Mouse (Mus musculus): ENCODE measurements around the gene Paxip1. TPM values are rescaled to one million over a fixed set of nuclear protein-coding genes. Genes with fewer than 3 reads are reported as not detected.

The Paxip1 gene
- polyA plus RNA-seq, 1 experiment from 2014 or later, result 42.2 TPM

- Histone ChIP-seq H3K4me2 (replicated peaks) (no peak overlapping the region), H3K36me3 (peaks cover 7% of the 10 kb centered on the region; the same call in 1 of the 2 replicates), H3K4me3 (no peak overlapping the region), H3K9me3 (replicated peaks) (no peaks in the 10 kb centered on the region), H3K27me3 (no peaks in the 10 kb centered on the region), H3K9ac (no peak overlapping the region), H3K27ac (no peak overlapping the region), H3K4me1 (peaks cover 4% of the 10 kb centered on the region; the same call in 1 of the 2 replicates)
- 73% methylated on average over 2 of the region's 2 CpGs for WGBS
- ATAC-seq (ENCODE audit: low FRiP score), result no peak
Observed at GRCm38 (mm10) chr5:27719311-27719710, 72.2 kb downstream of the Paxip1 start.

GRCm38 (mm10) chr5:27717301-27717700 is 74.2 kb downstream of the Paxip1 start:
- ATAC-seq (ENCODE audit: low FRiP score), result no peak

GRCm38 (mm10) chr5:27716026-27716425 is 75.5 kb downstream of the Paxip1 start:
- Histone ChIP-seq H3K4me3 (no peak overlapping the region), H3K27me3 (no peaks in the 10 kb centered on the region), H3K4me2 (replicated peaks) (no peak overlapping the region), H3K9me3 (replicated peaks) (no peaks in the 10 kb centered on the region), H3K9ac (no peak overlapping the region), H3K27ac (no peak overlapping the region), H3K4me1 (peaks cover 6% of the 10 kb centered on the region; the same call in 1 of the 2 replicates), H3K36me3 (peaks cover 7% of the 10 kb centered on the region; the same call in 1 of the 2 replicates)
- ATAC-seq (ENCODE audit: low FRiP score), result no peak
- 86% methylated on average over 4 of the region's 4 CpGs for WGBS

More at GRCm38 (mm10) chr5:27717301-27717700, 74.2 kb downstream of the Paxip1 start:
- Histone ChIP-seq H3K4me1 (peaks cover 6% of the 10 kb centered on the region; the same call in 1 of the 2 replicates), H3K4me3 (no peak overlapping the region), H3K4me2 (replicated peaks) (no peak overlapping the region), H3K9ac (no peak overlapping the region), H3K27me3 (no peaks in the 10 kb centered on the region), H3K27ac (no peak overlapping the region), H3K36me3 (peaks cover 7% of the 10 kb centered on the region; the same call in 1 of the 2 replicates), H3K9me3 (replicated peaks) (no peaks in the 10 kb centered on the region)

- Histone ChIP-seq H3K4me2 (replicated peaks) (no peak overlapping the region), H3K9me3 (replicated peaks) (no peaks in the 10 kb centered on the region), H3K4me1 (peaks cover 6% of the 10 kb centered on the region; the same call in 1 of the 2 replicates), H3K4me3 (no peak overlapping the region), H3K27me3 (no peaks in the 10 kb centered on the region), H3K36me3 (peaks cover 7% of the 10 kb centered on the region; the same call in 1 of the 2 replicates), H3K9ac (no peak overlapping the region), H3K27ac (no peak overlapping the region)
- 55% methylated on average over 9 of the region's 9 CpGs for WGBS
- no peak for ATAC-seq (ENCODE audit: low FRiP score)
Observed at GRCm38 (mm10) chr5:27714356-27714755, 77.1 kb downstream of the Paxip1 start.

GRCm38 (mm10) chr5:27711461-27712192 is 79.9 kb downstream of the Paxip1 start:
- no peak overlapping the region for H3K4me2 ChIP-seq (replicated peaks)
- no peaks in the 10 kb centered on the region for H3K9me3 ChIP-seq (replicated peaks)
- peaks cover 25% of the 10 kb centered on the region for H3K4me1 ChIP-seq
- H3K27ac ChIP-seq, result no peak overlapping the region
- no peak overlapping the region for H3K4me3 ChIP-seq
- no peak for ATAC-seq (ENCODE audit: low FRiP score)
- peaks cover 7% of the 10 kb centered on the region; the same call in 1 of the 2 replicates for H3K36me3 ChIP-seq
- H3K27me3 ChIP-seq, result no peaks in the 10 kb centered on the region
- H3K9ac ChIP-seq, result no peak overlapping the region
- WGBS, result 73% methylated on average over 8 of the region's 8 CpGs

- no peaks in the 10 kb centered on the region for H3K36me3 ChIP-seq
- H3K9ac ChIP-seq, result no peak overlapping the region
- 33% methylated on average over 6 of the region's 6 CpGs for WGBS
- H3K27me3 ChIP-seq, result no peaks in the 10 kb centered on the region
- peaks cover 23% of the 10 kb centered on the region for H3K4me1 ChIP-seq
- no peak for ATAC-seq (ENCODE audit: low FRiP score)
- peak overlapping the region; percentile 17; the same call in 1 of the 2 replicates for H3K27ac ChIP-seq
- no peaks in the 10 kb centered on the region for H3K9me3 ChIP-seq (replicated peaks)
- H3K4me3 ChIP-seq, result no peak overlapping the region
- no peak overlapping the region for H3K4me2 ChIP-seq (replicated peaks)
Observed at GRCm38 (mm10) chr5:27708209-27708608, 83.3 kb downstream of the Paxip1 start.

- H3K27ac ChIP-seq, result 0 out of 2 replicates have a peak overlapping the region, but pooled peaks have one; percentile 17
- H3K36me3 ChIP-seq, result no peaks in the 10 kb centered on the region
- no peaks in the 10 kb centered on the region for H3K9me3 ChIP-seq (replicated peaks)
- H3K9ac ChIP-seq, result no peak overlapping the region
- peaks cover 30% of the 10 kb centered on the region for H3K4me1 ChIP-seq
- H3K4me3 ChIP-seq, result no peak overlapping the region
- H3K4me2 ChIP-seq (replicated peaks), result no peak overlapping the region
- no peaks in the 10 kb centered on the region for H3K27me3 ChIP-seq
- no peak for ATAC-seq (ENCODE audit: low FRiP score)
Observed at GRCm38 (mm10) chr5:27707283-27707682, 84.2 kb downstream of the Paxip1 start.

GRCm38 (mm10) chr5:27706551-27706950 is 84.9 kb downstream of the Paxip1 start:
- H3K9me3 ChIP-seq (replicated peaks), result no peaks in the 10 kb centered on the region
- no peaks in the 10 kb centered on the region for H3K27me3 ChIP-seq
- H3K36me3 ChIP-seq, result no peaks in the 10 kb centered on the region
- H3K4me1 ChIP-seq, result peaks cover 30% of the 10 kb centered on the region
- WGBS, result 40% methylated on average over 6 of the region's 6 CpGs
- H3K27ac ChIP-seq, result 0 out of 2 replicates have a peak overlapping the region, but pooled peaks have one; percentile 9
- no peak overlapping the region for H3K9ac ChIP-seq
- ATAC-seq (ENCODE audit: low FRiP score), result peak; percentile 55
- H3K4me2 ChIP-seq (replicated peaks), result no peak overlapping the region
- no peak overlapping the region for H3K4me3 ChIP-seq

- Histone ChIP-seq H3K27ac (no peak overlapping the region), H3K9ac (no peak overlapping the region), H3K36me3 (no peaks in the 10 kb centered on the region), H3K4me1 (peaks cover 30% of the 10 kb centered on the region), H3K4me2 (replicated peaks) (no peak overlapping the region), H3K9me3 (replicated peaks) (no peaks in the 10 kb centered on the region), H3K27me3 (no peaks in the 10 kb centered on the region), H3K4me3 (no peak overlapping the region)
- ATAC-seq (ENCODE audit: low FRiP score), result no peak
Observed at GRCm38 (mm10) chr5:27705020-27705419, 86.5 kb downstream of the Paxip1 start.

GRCm38 (mm10) chr5:27702482-27702881 is 89.0 kb downstream of the Paxip1 start:
- no peaks in the 10 kb centered on the region for H3K36me3 ChIP-seq
- no peak for ATAC-seq (ENCODE audit: low FRiP score)
- H3K4me1 ChIP-seq, result peaks cover 19% of the 10 kb centered on the region; the same call in 1 of the 2 replicates
- H3K9ac ChIP-seq, result no peak overlapping the region
- no peaks in the 10 kb centered on the region for H3K9me3 ChIP-seq (replicated peaks)
- WGBS, result 72% methylated on average over 6 of the region's 6 CpGs
- H3K27ac ChIP-seq, result no peak overlapping the region
- no peak overlapping the region for H3K4me3 ChIP-seq
- no peak overlapping the region for H3K4me2 ChIP-seq (replicated peaks)
- H3K27me3 ChIP-seq, result no peaks in the 10 kb centered on the region

Other genes with a start within 250 kb of the Paxip1 start
- gene Htr5a, start 50.5 kb upstream of the Paxip1 start, polyA plus RNA-seq (2016; fragmentation: Nextera tagmentation; extraction: Ambion mirVana), result 0.10 and 0.22 TPM in 2 replicates